Mouse (Mus musculus) midbrain, postnatal 0 days (tissue): ENCODE measurements around the gene Etv6. TPM values are rescaled to one million over a fixed set of nuclear protein-coding genes. Genes with fewer than 3 reads are reported as not detected.

ENCODE experiments used
- ATAC-seq: fragments of 200-750 bp; cut with Nextera tagmentation; 2 replicates; pipeline ENCODE4 v1.8.0; 2017; ENCODE audit warnings: moderate number of reproducible peaks, mild to moderate bottlenecking, moderate TSS enrichment, moderate library complexity; ENCODE audit not compliant: low FRiP score
- DNase-seq: peaks from one replicate; pipeline ENCODE4 v3.0.0-alpha.2; 2015; ENCODE audit warnings: low spot score
- H3K27ac ChIP-seq: fragments of 300-500 bp; sonication (generic); 2 replicates; pipeline ENCODE4 v1.5.1; 2014; ENCODE audit warnings: low read depth, mild to moderate bottlenecking, low read length, mixed read lengths
- H3K27me3 ChIP-seq: fragments of 300-500 bp; sonication (generic); 2 replicates; pipeline ENCODE4 v1.6.1; 2014; ENCODE audit warnings: low read length, control low read depth, mixed read lengths; ENCODE audit not compliant: insufficient read depth
- H3K36me3 ChIP-seq: fragments of 300-500 bp; sonication (generic); 2 replicates; pipeline ENCODE4 v1.6.1; 2014; ENCODE audit warnings: low read length, control low read depth, mixed read lengths; ENCODE audit not compliant: insufficient read depth
- H3K4me1 ChIP-seq: fragments of 300-500 bp; sonication (generic); 2 replicates; pipeline ENCODE4 v1.6.1; 2014; ENCODE audit warnings: mild to moderate bottlenecking, control low read depth, antibody characterized with exemption, low read length, mixed read lengths; ENCODE audit not compliant: insufficient read depth
- H3K4me2 ChIP-seq: fragments of 300-500 bp; sonication (generic); 2 replicates; pipeline ENCODE4 v1.6.1; 2014; ENCODE audit warnings: low read depth, mild to moderate bottlenecking, low read length, mixed read lengths; ENCODE audit not compliant: poor library complexity, severe bottlenecking
- H3K4me3 ChIP-seq: fragments of 300-500 bp; sonication (generic); 2 replicates; pipeline ENCODE4 v1.5.1; 2014; ENCODE audit warnings: low read depth, mild to moderate bottlenecking, low read length, moderate library complexity
- H3K9ac ChIP-seq: fragments of 300-500 bp; sonication (generic); replicated peaks from 2 replicates; pipeline ENCODE4 v1.6.1; 2014; ENCODE audit warnings: mild to moderate bottlenecking, low read length, moderate library complexity, mixed read lengths; ENCODE audit not compliant: poor library complexity, severe bottlenecking
- H3K9me3 ChIP-seq: fragments of 300-500 bp; sonication (generic); 2 replicates; pipeline ENCODE4 v1.6.1; 2016; ENCODE audit warnings: low read length, control low read depth
- CTCF ChIP-seq: IDR thresholded peaks from 2 replicates; pipeline ENCODE4 v1.5.1; 2016; ENCODE audit warnings: antibody characterized with exemption, mild to moderate bottlenecking
- WGBS: fragments of 180-500 bp; shearing (Covaris S2); extraction: QIAGEN DNeasy Blood & Tissue Kit; methylation state at CpG from one replicate; pipeline ENCODE4 v1.1.7; 2014; 5-methylcytosine and 5-hydroxymethylcytosine counted together
- polyA plus RNA-seq: library from polyadenylated mRNA; unstranded; fragments of >200 nt; fragmentation: Nextera tagmentation; extraction: Ambion mirVana; gene quantifications from 2 replicates; pipeline ENCODE4 v1.2.1, GENCODE M21; 2015
- total RNA-seq: library from RNA; depleted of rRNA; stranded (reverse); fragments of >200 nt; gene quantifications from 2 replicates; pipeline ENCODE4 v1.2.3, GENCODE M21; 2014

The Etv6 gene
- total and polyA plus RNA-seq, 2 experiments from 2014 or later, result 2.9 to 7.2 TPM

DNA sequence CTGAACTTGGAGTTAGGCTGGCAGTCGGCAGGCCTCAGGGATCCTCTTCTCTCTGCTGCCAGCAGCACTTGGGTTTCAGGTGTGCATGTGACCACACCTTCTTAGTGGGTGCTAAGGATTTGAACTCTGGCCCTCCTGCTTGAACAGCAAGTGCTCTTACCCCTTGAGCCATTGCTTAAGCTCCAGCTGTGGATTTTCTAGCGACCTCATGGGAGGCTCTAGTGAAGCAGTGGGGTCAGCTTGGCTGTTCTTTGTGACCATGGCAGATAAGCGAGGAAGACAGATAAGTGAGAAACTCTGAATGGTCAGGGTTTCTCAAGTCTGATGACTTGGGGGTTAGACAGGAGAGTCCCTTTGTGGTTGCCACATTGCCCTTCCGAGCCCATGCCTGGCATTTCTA is 55.4 kb downstream of the Etv6 start:
- WGBS, result 86% methylated on average over 4 of the region's 4 CpGs
- Histone ChIP-seq H3K27me3 (no peaks in the 10 kb centered on the region), H3K9ac (no peak overlapping the region), H3K4me3 (no peak overlapping the region), H3K9me3 (no peaks in the 10 kb centered on the region), H3K36me3 (no peaks in the 10 kb centered on the region), H3K4me1 (no peaks in the 10 kb centered on the region), H3K4me2 (no peak overlapping the region), H3K27ac (no peak overlapping the region)
- TF ChIP-seq CTCF, result no peak
- ATAC-seq (no peak), DNase-seq (no peak)

DNA sequence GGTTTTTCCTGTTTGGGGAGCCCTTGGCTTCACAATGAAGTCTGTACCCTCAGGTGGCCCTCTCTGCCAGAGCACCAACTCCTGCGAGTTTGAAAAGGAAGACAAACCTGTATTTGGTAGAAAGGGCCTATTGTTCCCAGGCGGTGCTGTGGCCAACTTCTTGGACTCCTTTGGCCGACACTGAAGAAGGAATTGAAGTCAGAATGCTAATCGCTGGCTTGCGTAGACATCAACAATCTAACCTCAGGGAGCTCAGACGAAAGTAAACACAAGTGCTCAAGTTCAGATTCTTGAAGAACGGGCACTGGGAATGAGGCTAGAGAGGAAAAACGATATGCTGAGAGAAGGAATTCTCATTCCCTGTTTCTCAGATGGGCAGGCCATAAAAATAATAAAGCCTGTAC is 55.9 kb downstream of the Etv6 start:
- TF ChIP-seq CTCF, result no peak
- no peaks in the 10 kb centered on the region for H3K27me3 ChIP-seq
- no peak overlapping the region for H3K4me3 ChIP-seq
- H3K4me2 ChIP-seq, result no peak overlapping the region
- H3K4me1 ChIP-seq, result no peaks in the 10 kb centered on the region
- H3K9ac ChIP-seq, result no peak overlapping the region
- ATAC-seq, result no peak
- H3K27ac ChIP-seq, result no peak overlapping the region
- WGBS, result 67% methylated on average over 8 of the region's 8 CpGs
- no peak for DNase-seq
- H3K9me3 ChIP-seq, result no peaks in the 10 kb centered on the region
- H3K36me3 ChIP-seq, result no peaks in the 10 kb centered on the region

DNA sequence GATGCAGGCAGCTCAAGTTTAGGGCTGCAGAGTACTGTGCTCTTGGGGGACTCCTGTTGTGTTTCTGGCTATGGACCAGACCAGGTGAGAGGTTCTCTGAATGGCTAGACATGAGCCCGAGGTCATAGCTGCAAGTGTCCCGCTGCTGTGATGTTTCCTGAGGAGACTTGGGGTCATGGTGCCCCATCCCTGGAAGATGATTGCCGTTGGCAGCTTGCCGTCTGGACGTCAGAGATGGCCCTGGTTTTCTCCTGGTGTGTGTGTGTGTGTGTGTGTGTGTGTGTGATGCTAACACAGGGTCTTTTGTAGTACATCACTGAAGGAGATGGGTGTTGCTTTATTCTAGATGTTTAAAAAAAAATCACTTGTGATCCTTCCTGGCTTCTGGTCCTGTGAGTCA is 58.6 kb downstream of the Etv6 start:
- no peaks in the 10 kb centered on the region for H3K27me3 ChIP-seq
- H3K4me1 ChIP-seq, result no peaks in the 10 kb centered on the region
- no peak overlapping the region for H3K9ac ChIP-seq
- H3K9me3 ChIP-seq, result no peaks in the 10 kb centered on the region
- no peaks in the 10 kb centered on the region for H3K36me3 ChIP-seq
- TF ChIP-seq CTCF, result no peak
- no peak overlapping the region for H3K27ac ChIP-seq
- no peak overlapping the region for H3K4me2 ChIP-seq
- WGBS, result 90% methylated on average over 5 of the region's 5 CpGs
- H3K4me3 ChIP-seq, result no peak overlapping the region
- DNase-seq (no peak), ATAC-seq (no peak)

DNA sequence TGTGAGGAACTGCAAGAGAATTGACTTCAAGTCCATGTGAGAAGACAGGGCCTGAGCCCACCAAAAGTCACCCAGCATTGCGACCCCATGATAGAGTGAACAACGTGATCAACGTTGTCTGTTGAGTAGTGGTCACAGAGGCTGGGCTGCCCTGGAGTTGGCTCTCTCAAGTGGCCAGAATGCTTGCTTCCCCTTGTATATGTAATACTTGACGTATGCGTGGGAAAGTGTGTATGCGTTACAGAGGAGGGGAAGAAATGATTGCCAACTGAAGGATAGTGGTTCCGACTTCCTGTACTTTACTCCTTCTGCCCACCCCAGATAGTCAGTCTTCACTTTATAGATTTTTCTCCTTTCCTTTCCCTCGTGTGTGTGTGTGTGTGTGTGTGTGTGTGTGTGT is 59.1 kb downstream of the Etv6 start:
- TF ChIP-seq CTCF, result no peak
- H3K9ac ChIP-seq, result no peak overlapping the region
- no peak overlapping the region for H3K27ac ChIP-seq
- no peak for DNase-seq
- no peaks in the 10 kb centered on the region for H3K9me3 ChIP-seq
- no peaks in the 10 kb centered on the region for H3K4me1 ChIP-seq
- ATAC-seq, result no peak
- 93% methylated on average over 8 of the region's 8 CpGs for WGBS
- H3K36me3 ChIP-seq, result no peaks in the 10 kb centered on the region
- H3K4me3 ChIP-seq, result no peak overlapping the region
- H3K27me3 ChIP-seq, result no peaks in the 10 kb centered on the region
- H3K4me2 ChIP-seq, result no peak overlapping the region

DNA sequence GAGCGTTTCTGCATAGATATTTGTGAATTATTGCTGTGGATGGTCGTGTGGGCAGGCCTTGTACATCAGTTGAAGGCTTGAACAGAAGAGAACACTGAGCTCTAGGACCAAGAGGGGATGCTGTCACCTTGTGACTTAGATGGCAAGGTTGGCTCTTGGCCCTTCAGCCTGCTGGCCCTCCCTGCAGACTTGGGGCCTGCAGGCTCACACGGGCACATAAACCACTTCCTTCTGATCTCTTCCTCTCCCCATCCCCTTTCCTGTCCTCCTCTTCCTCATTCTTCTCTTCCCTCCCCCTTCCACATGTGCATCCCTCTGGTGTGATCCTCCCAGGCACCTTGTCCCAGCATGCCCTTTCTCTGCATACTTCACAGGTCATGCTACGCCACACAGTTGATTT is 60.1 kb downstream of the Etv6 start:
- no peaks in the 10 kb centered on the region for H3K36me3 ChIP-seq
- H3K9ac ChIP-seq, result no peak overlapping the region
- no peaks in the 10 kb centered on the region for H3K27me3 ChIP-seq
- TF ChIP-seq CTCF, result no peak
- H3K4me3 ChIP-seq, result no peak overlapping the region
- no peak for DNase-seq
- H3K27ac ChIP-seq, result no peak overlapping the region
- H3K4me2 ChIP-seq, result no peak overlapping the region
- H3K4me1 ChIP-seq, result no peaks in the 10 kb centered on the region
- 86% methylated on average over 4 of the region's 4 CpGs for WGBS
- ATAC-seq, result no peak
- H3K9me3 ChIP-seq, result no peaks in the 10 kb centered on the region

DNA sequence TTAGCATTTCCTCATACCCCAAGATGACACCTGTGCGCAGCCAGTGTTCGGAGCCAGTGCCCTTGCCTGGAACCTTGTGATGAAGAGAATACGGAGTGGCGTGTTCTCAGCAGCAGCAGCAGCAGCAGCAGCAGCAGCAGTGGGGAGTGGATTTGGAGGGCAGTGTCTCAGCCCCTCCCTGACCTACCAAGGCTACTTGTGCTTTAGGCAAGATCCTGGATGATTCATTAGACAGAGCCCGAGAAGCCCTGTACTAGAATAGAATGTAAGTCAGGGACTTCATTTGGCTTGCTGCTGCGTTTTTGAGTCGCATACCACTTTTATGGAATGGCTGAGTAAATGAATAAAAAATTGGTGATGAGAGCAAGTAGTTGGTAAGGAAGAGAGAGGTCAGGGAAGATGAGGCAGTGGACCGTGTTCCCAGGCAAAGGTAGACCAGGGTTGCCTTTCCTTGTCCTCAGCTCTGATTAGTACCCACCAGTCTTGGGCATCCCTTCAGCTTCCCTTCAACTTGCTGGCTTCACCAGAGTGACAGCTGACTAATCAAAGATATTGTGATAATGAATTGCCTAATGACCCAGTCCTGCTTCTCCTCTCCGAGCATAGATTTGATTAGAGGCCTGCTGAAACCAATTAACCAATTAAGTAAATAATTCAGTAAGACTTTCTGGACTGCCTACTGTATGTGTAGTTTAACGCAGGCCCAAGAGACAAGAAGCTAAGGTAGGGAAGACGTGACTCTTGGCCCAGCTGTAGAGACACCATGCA is 64.7 kb downstream of the Etv6 start:
- no peak for ATAC-seq

More for the DNA sequence above, 64.7 kb downstream of the Etv6 start:
- no peak overlapping the region for H3K4me2 ChIP-seq
- no peaks in the 10 kb centered on the region for H3K36me3 ChIP-seq
- H3K27ac ChIP-seq, result no peak overlapping the region
- no peak overlapping the region for H3K4me3 ChIP-seq
- no peak overlapping the region for H3K9ac ChIP-seq
- no peak for TF ChIP-seq CTCF
- no peaks in the 10 kb centered on the region for H3K4me1 ChIP-seq
- H3K9me3 ChIP-seq, result no peaks in the 10 kb centered on the region
- no peaks in the 10 kb centered on the region for H3K27me3 ChIP-seq
- DNase-seq, result no peak
- WGBS, result 91% methylated on average over 11 of the region's 11 CpGs
